Mouse (Mus musculus): Measurements from ENCODE around the gene Fbxw8.

Gene Fbxw8

DNA sequence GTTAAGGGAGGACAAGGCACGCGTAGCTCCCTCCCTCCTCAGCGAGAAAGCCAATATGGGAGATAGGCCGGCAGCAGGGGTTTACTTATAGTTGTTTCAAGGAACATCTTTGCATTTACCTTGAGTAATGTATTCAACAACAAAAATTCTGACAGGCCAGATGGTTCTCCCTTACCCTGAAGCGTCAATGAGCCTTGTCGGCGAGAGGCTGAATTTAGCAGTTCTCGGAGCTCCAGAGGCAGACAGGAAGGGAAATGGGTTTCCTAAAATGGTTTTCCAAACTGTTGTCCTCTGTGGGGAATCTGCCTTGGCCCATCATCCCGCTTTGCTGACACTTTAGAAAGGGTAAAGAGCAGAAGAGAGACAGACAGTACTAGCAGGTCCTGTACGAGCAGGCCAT is 48.6 kb downstream of the Fbxw8 start:
- no peak for DNase-seq (ENCODE audit: low spot score)

DNA sequence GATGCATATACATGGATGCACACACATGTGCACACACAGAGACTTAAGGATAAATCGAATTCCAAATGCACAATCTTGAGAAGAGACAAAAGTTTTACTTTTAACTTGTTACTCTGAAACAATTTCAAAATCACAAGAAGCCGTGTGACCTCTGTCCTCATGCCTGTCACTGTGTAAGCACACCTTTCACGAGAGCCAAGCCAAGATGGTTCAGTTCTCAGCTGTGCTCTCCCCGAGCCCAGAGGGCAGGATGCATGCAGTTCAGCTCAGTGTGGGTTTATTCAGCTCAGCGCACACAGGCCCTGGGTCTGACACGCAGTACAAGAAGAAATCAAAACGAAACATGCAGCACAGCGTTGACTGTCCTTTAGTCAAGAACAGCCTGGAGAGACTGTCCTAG is 49.7 kb downstream of the Fbxw8 start:
- no peak for DNase-seq (ENCODE audit: low spot score)

- DNase-seq (ENCODE audit: low spot score) = no peak
These were observed 55.3 kb downstream of the Fbxw8 start for GRCm38 (mm10) chr5:118099870-118100478.

GRCm38 (mm10) chr5:118099069-118099869 is 56.0 kb downstream of the Fbxw8 start:
- DNase-seq (ENCODE audit: low spot score) = no peak

- no peak for DNase-seq (ENCODE audit: low spot score)
These were observed 58.9 kb downstream of the Fbxw8 start for GRCm38 (mm10) chr5:118096317-118096716.

- no peak for DNase-seq (ENCODE audit: low spot score)
These were observed 59.4 kb downstream of the Fbxw8 start for GRCm38 (mm10) chr5:118095849-118096248.

GRCm38 (mm10) chr5:118095433-118095832 is 59.8 kb downstream of the Fbxw8 start:
- DNase-seq (ENCODE audit: low spot score) = no peak

- no peak for DNase-seq (ENCODE audit: low spot score)
These were observed 61.8 kb downstream of the Fbxw8 start for GRCm38 (mm10) chr5:118093321-118094035.

DNA sequence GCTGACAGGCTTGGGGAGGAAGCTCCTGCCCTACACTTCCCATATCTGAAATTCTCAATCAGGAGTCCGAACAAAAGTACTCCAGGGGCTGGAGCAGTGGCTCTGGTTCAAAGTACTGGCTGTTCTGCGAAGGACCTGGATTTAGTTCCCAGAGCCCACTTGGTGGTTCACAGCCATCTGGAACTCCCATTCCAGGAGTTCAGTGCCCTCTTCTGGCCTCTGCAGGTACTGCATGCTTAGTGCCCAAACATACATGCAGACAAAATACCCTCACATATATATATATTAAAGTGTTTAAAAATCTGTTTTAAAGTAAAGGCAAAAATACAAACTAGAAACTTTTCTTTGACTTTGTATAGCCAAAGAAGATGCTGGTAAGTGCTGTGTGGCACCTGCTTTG is 64.4 kb downstream of the Fbxw8 start:
- no peak for DNase-seq (ENCODE audit: low spot score)

DNA sequence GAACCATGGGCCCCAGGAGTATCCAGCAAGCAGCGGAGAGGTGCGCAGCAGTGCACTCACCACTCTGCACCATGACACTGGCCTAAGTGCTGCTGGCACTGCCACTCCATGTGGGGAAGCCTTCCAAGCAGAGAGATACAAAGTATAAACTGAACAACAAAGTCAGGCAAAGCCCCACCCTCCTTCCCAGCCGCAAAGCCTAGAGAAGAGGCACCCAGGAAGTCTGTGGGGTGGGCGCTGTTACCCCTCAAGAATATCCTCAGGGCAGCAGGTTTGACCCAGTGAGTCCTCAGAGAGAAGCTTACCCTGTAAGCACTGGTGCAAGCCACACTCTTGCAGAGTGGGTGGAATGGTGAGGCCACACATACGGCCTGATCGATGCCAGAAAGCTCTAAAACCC is 65.2 kb downstream of the Fbxw8 start:
- DNase-seq (ENCODE audit: low spot score) = no peak

GRCm38 (mm10) chr5:118089102-118089501 is 66.2 kb downstream of the Fbxw8 start:
- no peak for DNase-seq (ENCODE audit: low spot score)

DNA sequence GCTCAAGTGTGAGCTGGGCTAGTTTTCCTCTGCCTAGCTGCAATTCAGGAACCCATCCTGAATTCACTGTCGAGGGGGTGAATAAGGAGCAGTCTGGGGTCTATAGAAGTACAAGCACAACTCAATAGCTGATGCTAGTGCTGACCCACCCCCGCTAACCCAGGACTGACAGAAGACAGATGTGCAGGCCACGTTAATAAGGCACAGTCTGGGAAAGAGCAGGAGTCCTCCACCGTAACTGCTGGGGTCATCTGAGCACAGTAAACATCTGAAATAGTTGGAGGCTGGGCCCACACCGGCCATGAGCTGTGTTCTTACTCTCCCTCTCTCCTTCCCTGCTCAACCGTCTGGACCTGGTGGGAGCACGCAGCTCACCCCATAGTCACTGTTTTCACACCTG is 68.3 kb downstream of the Fbxw8 start:
- no peak for DNase-seq (ENCODE audit: low spot score)

DNA sequence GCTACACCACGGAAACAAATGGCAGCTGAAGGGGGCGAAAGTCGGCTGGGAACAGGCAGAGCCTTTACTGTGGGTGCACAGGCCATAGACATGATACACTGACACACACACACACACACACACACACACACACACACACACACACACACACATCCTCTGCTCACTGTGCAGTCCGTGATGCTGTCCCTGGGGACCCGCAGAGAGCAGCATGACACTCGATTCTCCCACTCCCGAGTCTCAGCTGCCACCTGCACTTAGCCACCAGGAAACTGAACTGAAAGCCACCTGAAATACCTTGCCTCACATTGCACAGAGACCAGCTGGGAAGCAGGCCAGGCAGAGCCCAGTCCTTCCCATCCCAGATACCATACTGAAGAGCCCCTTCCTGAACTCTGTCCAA is 70.0 kb downstream of the Fbxw8 start:
- no peak for DNase-seq (ENCODE audit: low spot score)

- DNase-seq (ENCODE audit: low spot score) = no peak
These were observed 71.0 kb downstream of the Fbxw8 start for GRCm38 (mm10) chr5:118084171-118084727.

DNA sequence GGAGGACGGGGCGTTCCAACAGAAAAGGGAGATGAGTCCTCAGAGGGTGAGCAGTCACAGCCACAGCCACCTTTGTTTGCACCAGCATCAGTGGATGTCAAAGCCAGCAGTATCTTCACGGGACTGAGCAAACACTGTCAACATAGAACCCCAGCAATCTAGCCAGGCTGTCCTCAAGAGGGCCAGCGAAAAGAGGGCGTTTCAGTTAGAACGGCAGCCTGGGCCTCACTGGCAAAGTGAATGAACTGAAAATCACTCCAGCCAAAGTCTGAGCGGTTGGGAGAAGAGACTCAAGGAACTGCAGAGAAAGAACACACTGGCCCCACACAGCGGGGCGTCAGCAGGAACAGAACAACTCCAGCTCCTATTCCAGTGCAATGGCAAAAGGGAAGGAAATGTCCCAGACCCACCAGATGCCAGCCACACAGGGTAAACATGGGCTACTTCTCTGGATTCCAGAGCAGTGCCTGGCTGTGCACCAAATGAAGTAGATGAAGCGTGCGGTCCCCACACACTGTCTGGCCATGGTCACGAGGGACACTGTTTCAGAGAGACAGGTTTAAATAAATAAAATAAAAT is 72.1 kb downstream of the Fbxw8 start:
- DNase-seq (ENCODE audit: low spot score) = no peak

- no peak for DNase-seq (ENCODE audit: low spot score)
These were observed 73.3 kb downstream of the Fbxw8 start for GRCm38 (mm10) chr5:118081996-118082395.

DNA sequence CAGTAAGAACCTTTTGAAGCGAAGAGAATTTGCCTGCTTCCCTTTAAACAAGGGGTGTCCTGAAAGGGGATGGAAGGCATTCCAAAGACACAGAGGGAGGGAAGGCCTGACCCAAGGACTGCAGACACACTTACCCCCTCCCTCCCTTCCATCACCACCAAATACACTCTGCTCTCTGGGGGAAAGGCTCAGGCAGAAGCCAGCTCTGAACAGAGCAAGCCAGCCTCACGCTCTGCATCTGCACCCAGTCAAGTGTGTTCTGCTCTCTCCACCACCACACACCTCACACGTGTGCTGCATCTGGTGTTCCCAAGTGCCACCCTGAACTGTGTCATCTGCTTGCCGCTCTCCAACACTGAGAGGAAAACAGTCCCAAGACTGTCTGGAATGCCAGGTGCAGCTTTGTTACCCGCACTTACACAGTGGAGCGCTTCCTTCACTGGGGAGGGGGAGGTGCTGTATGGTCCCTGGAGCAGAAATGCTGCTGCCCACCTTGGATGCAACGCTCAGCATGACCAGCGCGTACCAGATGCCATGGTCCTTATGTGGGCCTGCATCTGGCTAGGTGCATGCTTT is 73.8 kb downstream of the Fbxw8 start:
- no peak for DNase-seq (ENCODE audit: low spot score)

- DNase-seq (ENCODE audit: low spot score) = no peak
These were observed 75.4 kb downstream of the Fbxw8 start for GRCm38 (mm10) chr5:118079839-118080250.

- no peak for DNase-seq (ENCODE audit: low spot score)
These were observed 75.9 kb downstream of the Fbxw8 start for GRCm38 (mm10) chr5:118079354-118079753.

- DNase-seq (ENCODE audit: low spot score) = no peak
These were observed 76.7 kb downstream of the Fbxw8 start for GRCm38 (mm10) chr5:118078550-118078949.

DNA sequence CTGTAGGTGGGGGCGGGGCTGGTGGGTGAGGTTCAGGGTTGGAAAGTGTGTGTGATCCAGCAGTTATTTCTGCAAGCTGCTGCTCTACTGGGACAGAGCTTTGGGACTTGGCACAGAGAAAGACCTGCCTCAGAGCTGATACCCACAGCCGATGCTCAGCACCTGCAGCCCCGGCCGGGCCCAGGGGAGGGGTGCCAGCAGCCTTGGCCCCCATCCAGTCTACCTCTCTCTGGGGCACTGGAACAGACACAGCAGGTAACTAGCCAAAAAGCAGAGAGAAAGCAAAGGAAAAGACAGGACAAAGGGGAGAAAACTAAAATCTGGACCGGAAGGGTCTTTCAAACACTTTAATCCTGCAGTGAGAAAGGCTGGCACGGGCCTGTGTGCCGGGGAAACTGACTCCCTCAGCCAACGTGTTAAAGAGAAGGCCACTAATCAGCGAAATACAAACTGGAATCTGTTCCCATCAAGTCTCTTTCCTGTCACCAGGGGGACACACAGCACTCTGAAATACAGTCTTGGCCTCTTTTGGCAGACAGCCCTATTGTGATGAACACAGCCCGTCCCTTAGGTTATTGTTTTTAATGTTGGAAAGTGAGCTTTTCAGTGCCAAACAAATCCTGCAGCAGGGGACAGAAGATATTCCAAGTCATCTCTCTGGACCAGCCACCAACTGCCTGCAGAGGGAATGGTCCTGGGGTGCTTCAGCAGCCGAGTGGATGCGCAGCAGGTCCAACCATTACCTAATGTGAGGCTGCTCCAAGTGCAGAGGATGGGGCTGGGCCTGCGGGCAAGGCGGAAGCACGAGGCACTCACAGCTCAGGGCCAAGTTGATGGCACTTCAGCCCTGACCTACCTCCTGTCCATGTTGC is 78.3 kb downstream of the Fbxw8 start:
- DNase-seq (ENCODE audit: low spot score) = no peak
